Mouse (Mus musculus) liver, embryonic 18 days (tissue): ENCODE results near the gene Xrcc1. TPM values are rescaled to one million over a fixed set of nuclear protein-coding genes. Genes with fewer than 3 reads are reported as not detected.

ENCODE experiments used
- polyA plus RNA-seq: library from polyadenylated mRNA; depleted of rRNA; stranded (reverse); fragments of >200 nt; gene quantifications from 2 replicates; pipeline ENCODE4 v1.2.3, GENCODE M21; 2012; rRNA removed

The Xrcc1 gene
- 18.1 and 22.4 TPM in 2 replicates for polyA plus RNA-seq

DNA sequence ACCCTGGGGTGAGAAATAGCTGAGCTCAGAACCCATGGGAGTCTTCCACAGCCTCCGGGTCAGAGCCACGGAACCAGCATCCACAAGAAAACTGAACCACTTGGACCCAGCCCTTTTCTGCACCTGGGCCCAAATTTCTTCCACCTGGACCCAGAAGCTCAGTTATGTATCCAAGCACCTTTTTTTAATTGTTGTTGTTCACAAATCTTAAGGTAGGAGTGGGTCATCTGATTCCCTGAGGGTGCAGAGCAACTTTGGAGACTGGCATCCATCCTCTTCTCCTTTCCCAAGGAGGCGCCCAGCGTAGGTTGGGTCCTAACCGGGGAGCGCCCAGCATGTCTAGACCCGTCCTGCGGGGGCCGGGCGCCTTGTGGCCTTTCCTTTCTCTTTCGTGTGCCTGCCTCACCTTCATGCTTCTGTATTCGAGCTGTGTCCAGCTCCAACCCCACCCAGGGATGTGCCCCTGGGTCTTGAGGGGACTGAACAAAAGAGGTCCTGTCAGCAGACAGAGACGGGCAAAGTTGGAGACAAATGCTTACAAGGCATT lies at the start of gene Xrcc1, which contains the start of gene Pinlyp:
TSS of gene Xrcc1 (plus strand) at position 222 of the 547 bp plus-strand sequence.
TSS of gene Pinlyp (minus strand) at position 51 of the 547 bp plus-strand sequence.

DNA sequence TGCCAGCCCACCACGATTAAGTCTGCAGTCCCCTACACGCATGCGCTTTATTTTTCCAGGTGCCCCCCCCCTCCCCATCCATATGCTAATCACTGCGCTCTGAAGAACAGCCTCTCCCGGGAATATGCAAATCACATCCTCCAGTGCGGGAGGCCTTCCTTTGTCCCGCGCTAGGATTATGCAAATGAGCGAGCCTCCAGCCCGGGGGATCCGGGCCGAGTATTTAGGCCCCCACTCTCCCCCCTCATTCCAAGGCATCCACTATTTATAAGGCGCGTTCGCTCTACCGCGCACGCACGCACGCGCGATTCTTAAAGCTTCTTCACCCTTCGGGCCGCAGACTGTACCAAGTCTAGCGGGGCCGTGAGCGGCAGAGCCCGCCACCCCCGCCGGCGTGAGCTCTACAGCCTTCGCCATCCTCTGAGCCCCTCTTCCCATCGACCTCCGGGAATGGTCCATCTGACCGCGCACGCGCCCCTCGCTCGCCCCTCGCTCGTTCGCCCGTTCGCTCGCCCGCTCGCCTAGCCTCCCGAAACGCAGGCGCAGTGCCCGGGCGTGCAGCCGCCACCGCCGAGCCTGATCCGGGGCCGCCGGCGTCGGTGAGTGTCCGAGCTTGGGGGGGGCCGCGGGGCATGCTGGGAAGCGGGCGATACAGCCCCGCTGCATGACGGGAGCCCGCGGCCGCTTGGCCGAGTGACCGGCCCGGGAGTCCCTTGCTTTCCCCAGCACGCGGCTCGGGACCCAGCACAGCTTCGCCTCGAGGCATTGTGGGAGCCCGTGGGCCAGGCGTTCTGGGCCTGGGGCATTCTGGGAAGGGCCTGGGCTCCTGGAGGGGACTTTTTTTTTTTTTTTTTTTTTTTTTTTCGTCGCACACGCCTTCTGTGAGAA lies 39.0 kb upstream of the Xrcc1 start, which contains the start of gene Zfp428:
TSS of gene Zfp428 (plus strand) at position 169 of the 888 bp plus-strand sequence.

DNA sequence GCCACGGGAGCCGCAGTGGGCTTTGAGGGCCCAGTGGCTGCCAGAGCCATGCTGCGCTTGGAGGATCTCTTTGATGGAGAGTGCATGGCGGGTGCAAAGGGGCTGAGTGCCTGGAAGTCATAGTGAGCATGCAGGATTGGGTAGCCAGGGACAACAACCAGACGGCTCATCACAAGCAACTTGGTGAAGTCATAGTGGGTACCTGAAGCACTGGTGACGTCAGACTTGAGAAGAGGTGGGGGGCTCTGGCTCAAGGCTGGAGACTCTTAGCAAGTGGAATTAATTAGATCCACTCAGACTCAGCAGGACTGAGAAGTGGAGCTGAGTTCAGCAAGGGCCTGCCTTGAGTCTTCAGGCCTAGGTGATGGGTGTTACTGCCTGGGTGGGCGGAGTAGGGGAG lies 33.7 kb upstream of the Xrcc1 start, which contains the start of gene AC161166.1:
TSS of gene AC161166.1 (minus strand) at position 101 of the 400 bp plus-strand sequence.

DNA sequence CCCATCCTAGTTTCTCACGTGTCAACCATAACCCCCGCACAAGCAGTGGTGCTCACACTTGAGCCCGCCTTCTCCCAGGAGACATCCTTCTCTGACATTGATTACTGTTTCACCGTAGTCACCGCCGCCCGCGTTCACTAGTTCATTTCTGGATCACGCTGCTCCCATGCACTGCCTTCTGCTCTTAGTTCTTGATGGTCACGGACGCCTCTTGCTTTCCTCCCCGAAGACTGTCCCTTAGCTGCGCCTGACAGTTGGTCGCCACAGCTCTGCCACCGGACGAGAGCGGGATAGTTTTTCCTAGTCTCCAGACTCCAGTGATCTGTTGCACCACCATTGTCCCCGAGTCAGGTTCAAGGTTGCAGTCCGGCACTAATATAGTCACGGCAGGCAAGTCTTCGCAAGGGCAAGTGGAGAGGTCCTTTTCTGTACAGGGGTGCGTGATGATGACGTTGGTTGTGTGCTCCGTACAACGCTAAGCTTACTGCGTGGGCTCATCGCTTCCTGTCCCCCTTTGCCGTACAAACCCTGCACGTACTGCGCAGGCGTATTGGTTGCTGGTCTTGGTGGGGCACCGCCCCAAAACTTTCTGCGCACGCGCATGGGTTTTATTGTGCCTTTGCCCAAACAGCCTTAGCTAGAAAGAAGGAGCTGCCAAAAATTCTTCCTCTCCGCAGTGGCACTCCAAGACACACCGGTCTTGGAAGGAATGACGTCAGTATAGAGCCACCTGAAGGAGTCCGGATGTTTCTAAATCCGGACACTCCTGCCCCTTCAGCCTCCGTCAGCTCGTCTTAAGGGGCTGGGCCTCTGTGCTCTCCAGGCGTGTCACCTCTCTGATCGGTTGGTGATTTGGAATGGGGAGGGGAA lies 15.8 kb upstream of the Xrcc1 start, which contains the start of gene Irgq:
TSS of gene Irgq (plus strand) at position 628 of the 870 bp plus-strand sequence.

DNA sequence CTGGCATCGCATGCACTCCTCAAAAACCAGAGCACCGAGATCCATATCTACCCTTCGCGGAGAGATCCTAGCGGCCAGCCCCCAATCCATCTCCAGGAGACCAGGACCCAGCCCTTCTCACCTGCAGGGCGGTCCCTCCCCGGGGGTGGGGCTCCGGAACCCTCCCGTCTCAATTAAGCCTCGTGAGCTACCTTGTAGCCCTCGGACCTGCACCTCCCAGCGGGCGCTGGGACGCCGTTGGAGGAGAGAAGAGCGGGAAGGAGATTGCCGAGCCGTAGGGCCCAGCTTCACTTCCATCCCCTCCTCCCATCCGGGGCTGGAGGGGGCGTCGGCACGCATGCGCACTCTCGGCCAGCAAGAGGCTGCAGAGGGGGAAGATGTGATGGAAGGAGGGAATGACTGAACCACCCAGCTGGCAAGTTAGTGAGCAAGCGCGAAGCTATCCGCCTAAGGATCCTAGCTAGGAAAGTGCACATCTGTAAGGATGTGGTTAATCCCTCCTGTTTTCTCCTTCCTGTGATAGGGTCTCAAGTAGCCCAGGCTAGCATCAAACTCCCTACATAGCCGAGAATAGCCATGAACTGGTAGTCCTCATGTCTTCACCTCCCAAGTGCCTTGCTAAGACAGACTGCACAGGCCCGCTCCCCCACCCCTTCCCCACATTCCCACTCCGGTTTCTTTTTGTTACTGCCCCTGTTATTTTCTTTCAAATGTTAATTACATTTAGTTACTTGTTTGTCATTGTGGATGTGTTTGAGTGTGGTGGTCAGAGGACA lies 41.4 kb downstream of the Xrcc1 start, which contains the start of the genes Ethe1 and Zfp575:
TSS of gene Ethe1 (plus strand) at position 214 of the 776 bp plus-strand sequence.
TSS of gene Zfp575 (minus strand) at position 312 of the 776 bp plus-strand sequence.

DNA sequence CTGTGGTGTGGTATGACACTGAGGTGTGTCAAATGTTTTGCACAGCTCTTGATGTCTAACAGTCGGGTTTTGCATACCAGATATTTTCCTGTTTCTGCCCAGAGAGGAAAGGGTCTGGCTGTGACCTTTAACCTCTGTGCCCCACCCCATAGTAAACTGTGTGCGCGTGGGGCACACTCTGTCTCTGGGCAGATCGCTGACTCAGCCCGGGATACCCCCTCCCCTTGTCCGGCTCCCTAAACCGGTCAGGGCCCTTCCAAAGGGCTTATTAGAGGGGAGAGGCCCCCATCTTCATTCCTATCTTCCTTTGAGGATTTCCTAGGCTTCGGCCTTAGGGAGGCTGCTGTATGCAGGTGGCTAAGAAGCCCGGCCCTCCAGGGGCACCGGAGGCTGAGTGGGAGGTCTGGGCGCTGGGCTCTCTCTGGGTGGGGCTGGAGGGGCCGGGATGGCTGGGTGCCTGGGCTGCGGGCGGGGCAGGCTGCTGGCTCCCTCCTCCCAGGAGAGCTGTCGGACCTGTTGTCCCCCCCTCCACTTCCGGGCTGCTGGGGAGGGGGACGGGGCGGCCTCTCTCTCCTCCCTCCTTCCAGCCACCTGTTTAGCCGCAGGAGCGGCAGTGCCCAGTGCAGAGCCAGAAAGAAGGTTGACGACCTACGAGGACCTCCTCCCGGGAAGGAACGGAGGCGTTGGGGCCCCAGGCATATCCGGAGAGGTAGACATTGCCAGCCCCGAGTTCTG lies 64.2 kb downstream of the Xrcc1 start, which contains the start of gene Phldb3:
TSS of gene Phldb3 (plus strand) at position 620 of the 735 bp plus-strand sequence.

Other genes with a start within 250 kb of the Xrcc1 start
- 1.8 and 1.9 TPM in 2 replicates for gene Zfp61, start 245.1 kb upstream of the Xrcc1 start, polyA plus RNA-seq
- 1.8 and 1.9 TPM in 2 replicates for gene Zfp94, start 229.6 kb upstream of the Xrcc1 start, polyA plus RNA-seq
- 0.04 and 0.06 TPM in 2 replicates for gene Tescl, start 212.4 kb upstream of the Xrcc1 start, polyA plus RNA-seq
- not detected in 2 replicates for gene Lypd5, start 197.1 kb upstream of the Xrcc1 start, polyA plus RNA-seq
- 42.8 and 43.8 TPM in 2 replicates for gene Kcnn4, start 176.0 kb upstream of the Xrcc1 start, polyA plus RNA-seq
- gene Smg9, start 146.7 kb upstream of the Xrcc1 start, polyA plus RNA-seq: 13.1 and 17.8 TPM in 2 replicates
- 0.03 and 0.04 TPM in 2 replicates for gene Irgc1, start 94.0 kb upstream of the Xrcc1 start, polyA plus RNA-seq
- gene Plaur, start 83.8 kb upstream of the Xrcc1 start, polyA plus RNA-seq: 11.9 and 15.2 TPM in 2 replicates
- 0.46 and 0.55 TPM in 2 replicates for gene Cadm4, start 64.3 kb upstream of the Xrcc1 start, polyA plus RNA-seq
- gene Zfp428, start 39.3 kb upstream of the Xrcc1 start, polyA plus RNA-seq: 2.6 and 3.1 TPM in 2 replicates
- not detected in 2 replicates for gene AC161166.1, start 33.8 kb upstream of the Xrcc1 start, polyA plus RNA-seq
- gene Irgq, start 15.6 kb upstream of the Xrcc1 start, polyA plus RNA-seq: 2.9 and 3.0 TPM in 2 replicates
- 0.06 and 0.13 TPM in 2 replicates for gene Pinlyp, start 171 bp upstream of the Xrcc1 start, polyA plus RNA-seq
- 19.2 and 23.2 TPM in 2 replicates for gene Ethe1, start 41.3 kb downstream of the Xrcc1 start, polyA plus RNA-seq
- 0.02 and 0.05 TPM in 2 replicates for gene Zfp575, start 41.4 kb downstream of the Xrcc1 start, polyA plus RNA-seq
- 1.6 and 1.8 TPM in 2 replicates for gene Phldb3, start 64.5 kb downstream of the Xrcc1 start, polyA plus RNA-seq
- 0.01 and 0.02 TPM in 2 replicates for gene Lypd3, start 90.3 kb downstream of the Xrcc1 start, polyA plus RNA-seq
- gene Tex101, start 130.4 kb downstream of the Xrcc1 start, polyA plus RNA-seq: not detected in 2 replicates
- gene BC049730, start 163.0 kb downstream of the Xrcc1 start, polyA plus RNA-seq: not detected in 2 replicates
- not detected in 2 replicates for gene Gm4763, start 180.6 kb downstream of the Xrcc1 start, polyA plus RNA-seq
- 20.4 and 31.4 TPM in 2 replicates for gene Cd177, start 214.0 kb downstream of the Xrcc1 start, polyA plus RNA-seq
- gene Ceacam10, start 230.9 kb downstream of the Xrcc1 start, polyA plus RNA-seq: 7.0 and 7.4 TPM in 2 replicates